Mouse (Mus musculus) kidney, postnatal 14 days (tissue): ENCODE results near the gene Cyp3a13.
"Not testable (repeated sequence)": the region's sequence is repeated elsewhere in the genome, so short reads cannot be mapped to it uniquely, and the experiment has no call there.

ENCODE experiments used
- DNase-seq: peaks from one replicate; pipeline ENCODE4 v3.0.0; 2022; ENCODE audit warnings: mixed read lengths

Cyp3a13 gene

DNA sequence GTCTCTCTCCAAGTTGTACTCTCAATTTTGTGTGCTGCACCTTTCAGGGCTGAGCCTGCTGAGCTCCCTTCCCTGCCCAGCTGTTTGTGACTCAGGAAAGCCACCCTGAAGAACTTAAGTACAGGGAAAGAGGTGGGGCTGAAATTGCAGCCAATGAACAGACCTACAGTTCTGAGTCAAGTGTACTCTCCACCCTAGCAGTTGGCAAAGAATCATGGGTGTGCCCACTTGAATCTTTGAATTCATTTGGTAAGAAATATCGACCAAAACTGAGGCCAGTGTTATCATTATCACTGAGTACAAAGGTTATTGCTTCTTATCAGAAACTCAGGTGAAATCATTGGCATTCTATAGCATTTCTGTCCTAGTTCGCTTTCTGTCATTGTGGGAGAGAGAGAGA, at the start of gene Cyp3a13:
Gene Cyp3a13 (minus strand): TSS at position 88 of the 400 bp plus-strand sequence.
- no peak for DNase-seq

DNA sequence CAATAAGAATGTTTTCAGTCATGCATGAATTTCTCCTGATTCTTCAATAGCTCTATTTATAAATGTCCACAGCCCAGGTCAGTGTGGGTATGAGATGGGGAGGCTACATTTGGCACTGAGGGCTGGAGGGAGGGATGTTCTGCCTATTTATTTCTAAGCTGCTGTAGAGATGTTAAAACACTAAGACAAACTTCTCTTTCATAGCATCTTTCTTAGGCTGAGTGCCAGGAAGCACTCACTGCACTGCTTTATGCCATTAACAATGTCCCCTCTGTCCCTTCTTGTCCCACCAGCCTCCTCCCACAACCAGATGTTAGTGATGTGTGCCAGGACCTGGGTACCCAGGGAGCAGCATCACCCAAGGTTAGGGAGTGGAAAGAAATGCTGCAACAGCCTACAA, 45.1 kb upstream of the Cyp3a13 start:
- no peak for DNase-seq

DNA sequence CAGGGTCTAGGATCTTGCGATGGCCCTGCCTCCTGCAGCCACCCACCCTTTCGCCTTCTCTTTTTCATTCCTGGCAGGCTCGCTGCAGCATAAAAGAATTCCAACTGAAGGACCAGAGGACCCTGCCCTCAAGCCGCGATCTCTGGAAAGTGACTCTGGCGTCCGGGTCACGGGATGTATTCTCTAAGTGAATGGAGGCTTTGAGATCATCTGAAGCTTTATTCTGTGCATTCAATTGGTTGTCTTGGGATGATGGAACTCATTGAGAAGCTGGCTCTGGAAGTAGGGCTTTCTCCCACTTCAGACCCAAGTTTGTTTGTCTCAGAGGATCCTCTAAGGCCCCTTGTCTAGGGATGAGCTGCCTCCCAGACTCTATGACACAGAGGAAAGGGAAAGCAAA, 41.5 kb upstream of the Cyp3a13 start, which contains the start of gene Gjc3:
Gene Gjc3 (minus strand): TSS at position 154 of the 400 bp plus-strand sequence.
- no peak for DNase-seq

DNA sequence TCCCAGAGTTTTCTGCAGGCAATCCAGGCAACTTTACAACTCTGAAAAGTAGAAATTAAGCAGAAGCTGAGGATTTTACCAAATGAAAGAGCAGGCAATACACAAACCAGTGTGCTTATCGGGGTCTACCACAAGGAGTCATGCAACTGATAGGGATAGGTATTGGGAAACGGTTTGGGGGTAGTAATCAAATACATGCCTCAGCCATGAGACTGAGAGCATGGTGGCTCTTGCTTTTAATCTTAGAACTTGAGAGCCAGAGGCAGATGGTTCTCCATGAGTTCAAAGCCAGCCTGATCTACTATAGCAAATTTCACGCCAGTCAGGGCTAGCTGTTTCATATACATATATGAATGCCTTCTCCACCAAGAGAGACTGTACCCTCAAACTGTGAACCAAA, 35.0 kb upstream of the Cyp3a13 start:
- no peak for DNase-seq

DNA sequence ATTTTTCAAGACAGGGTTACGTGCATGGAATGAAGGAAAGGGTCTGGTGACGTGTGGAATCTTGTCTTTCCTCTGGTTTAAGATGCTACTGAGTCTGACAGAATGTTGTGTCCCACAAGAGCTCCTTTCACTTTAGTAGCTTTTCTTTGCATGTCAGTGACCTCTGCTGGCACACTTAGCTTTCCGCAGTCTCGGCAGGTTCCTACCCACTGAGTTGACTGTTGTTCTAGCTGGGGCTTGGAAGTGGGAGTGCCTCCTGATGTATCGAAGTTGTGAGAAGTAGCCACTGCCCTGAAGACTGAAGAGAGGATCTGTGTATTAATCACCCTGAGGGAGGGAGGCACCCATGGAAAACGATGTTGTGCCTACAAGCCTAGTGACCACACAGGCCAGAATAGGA, 29.8 kb upstream of the Cyp3a13 start:
- peak; percentile 48 for DNase-seq

DNA sequence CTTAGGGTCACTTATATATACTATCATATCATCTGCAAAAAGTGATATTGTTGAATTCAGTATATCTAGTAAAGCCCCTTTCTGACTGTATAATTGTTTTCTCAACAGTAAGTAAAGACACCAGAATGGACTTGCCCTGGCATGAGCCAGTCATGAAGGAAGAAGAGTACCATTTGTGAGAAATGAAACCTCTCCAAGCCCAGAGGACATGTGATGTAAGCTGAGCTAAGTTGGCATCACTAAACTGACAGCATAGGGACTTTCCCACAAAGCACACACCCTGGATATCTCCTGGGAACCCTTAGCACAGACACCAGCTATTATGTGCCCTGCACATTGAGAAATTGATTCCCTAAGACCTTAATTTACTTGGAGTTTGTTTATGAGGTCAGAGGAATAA, 25.9 kb upstream of the Cyp3a13 start:
- DNase-seq, result no peak

DNA sequence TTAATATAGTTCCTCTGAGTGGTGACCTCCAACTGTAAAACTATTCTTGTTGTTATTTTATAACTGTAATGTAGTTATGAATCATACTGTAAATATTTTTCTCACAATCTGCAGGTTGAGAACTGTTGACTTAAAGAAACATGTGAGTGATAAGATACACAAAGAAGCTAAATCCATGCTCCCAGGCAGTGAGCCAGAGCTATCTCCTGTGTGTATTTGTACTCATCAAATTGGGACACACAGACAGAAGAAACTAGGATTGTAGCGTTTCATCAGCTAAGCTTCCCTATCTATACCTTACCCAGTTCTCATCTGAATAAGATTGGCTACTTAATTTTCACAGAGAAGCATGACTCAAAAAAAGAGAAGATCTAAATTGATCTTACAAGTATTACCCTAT, 21.7 kb upstream of the Cyp3a13 start:
- DNase-seq, result no peak

DNA sequence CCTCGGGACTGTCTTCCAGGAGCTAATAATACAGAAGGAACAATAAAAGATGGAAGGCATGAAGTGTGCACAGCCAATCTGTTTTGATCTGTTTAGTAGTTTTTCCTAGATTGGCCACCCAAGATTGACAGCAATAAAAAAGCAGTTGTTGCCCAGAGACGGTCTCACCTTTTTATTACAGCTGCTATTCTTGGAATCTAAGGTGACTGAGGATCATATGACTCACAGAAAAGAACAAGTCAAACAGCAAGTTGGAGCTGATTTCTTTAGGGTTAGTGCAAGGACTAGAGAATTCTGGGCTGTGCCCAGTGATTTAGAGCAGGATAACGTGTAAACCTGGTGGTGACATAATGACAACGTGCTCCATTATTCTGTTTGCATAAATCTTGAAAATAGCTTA, 19.5 kb upstream of the Cyp3a13 start:
- DNase-seq, result no peak

DNA sequence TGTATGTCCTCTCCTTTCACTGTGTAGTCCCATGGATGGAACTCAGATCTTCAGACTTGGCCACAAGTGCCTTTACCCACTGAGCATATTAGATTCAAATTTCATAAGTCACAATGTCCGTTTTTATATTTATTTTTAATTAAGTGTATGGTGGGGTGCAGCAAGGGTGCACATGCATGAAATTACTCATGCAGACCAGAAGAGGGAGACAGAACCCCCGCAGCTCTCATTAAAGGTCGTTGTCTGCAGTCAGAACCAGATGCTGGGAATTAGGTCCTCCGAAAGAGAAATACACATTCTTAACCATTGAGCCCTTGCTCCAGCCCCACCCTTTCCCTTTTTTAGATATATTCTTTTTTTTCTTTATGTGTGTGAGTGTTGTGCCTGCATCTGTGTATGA, 15.8 kb upstream of the Cyp3a13 start:
- no peak for DNase-seq

DNA sequence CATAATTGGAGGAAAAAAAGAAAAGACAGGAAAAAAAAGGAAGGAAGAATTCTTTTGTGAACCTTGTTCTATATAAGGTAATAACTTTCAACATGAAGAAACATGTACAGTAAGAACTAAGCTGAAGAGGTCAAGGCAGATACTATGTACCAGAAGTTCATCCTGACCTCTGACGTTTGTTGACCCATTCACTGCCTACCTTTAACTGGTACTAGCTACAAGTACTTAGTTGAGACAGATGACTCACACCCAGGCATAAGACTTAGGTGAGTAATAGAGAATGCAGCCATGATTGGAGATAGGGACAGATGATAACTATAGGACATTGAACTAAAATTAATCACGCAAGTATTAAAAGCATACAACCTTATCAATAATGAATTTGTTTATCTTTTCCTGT, 15.1 kb upstream of the Cyp3a13 start:
- no peak for DNase-seq

DNA sequence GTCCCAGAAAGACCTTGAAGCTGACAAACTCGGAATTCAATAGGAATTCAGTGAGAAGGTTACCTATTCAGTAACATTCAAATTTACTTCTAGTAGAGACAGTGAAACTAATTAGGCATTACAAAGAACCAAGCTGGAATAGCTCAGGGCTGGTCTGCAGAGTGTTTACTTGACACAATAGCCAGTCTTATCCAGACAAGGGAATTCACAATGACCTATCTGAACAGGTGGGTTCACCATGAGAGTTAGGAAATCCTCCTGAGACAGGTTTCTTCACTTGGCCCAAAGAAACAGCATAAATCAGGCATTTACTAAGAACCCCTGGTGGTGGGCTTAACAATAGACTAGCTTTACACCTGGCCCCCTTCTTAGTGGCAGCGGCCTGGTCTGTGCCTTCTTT, 12.5 kb upstream of the Cyp3a13 start:
- not testable (repeated sequence) for DNase-seq

DNA sequence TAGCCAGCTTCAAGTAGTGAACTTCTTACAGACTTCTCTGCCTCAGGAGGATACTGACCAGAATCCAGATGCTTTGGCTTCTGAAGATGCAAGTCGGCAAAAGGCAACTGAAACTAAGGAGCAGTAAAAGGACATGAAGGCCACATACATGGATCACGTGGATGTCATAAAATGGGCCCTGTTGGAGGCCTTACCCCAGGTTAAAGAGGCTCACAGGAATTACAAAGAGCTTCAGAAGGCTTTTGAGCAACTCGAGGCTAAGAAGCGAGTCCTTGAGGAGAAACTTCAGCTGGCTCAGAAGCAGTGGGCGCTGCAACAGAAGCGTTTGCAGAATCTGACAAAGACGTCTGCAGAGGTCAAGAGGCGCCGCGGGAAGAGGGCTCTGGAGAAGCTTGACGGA, 7.0 kb upstream of the Cyp3a13 start:
- no peak for DNase-seq

DNA sequence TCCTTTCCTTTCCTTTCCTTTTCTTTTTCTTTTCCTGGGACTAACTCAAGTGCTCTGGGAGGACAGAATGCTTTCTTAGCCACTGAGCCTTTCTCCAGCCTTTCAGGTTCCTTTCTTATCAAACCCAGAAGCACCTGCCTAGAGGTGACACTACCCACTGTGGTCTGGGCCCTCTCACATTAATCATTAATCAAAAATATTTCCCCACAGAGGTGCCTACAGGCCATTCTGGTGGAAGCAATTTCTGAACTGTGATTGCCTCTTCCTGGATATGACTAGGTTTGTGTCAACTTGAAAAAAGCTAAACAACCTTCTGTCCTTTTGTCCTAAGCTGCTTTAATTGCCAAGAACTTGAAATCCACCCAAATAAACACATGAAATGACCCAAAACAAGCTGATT, 752 bp upstream of the Cyp3a13 start:
- DNase-seq, result peak; percentile 11

DNA sequence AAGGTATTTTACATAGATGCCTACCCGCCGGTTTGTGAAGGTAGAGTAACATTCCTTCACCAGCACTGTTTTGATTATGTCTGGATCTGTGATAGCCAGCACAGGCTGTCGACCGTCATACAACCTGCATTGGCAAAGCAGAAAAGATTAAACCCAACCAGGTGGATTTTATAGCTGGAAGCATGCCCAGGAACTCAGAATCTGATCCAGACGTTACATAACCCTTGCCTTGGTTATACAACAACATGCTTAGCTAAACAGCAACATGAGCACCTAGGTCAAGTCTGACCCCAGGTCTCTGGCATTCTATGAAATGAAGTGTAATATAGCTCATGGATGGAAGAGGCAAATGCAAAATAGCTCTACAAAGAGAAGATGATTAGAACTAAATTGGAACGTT, 5.9 kb downstream of the Cyp3a13 start:
- peak; percentile 75 for DNase-seq

DNA sequence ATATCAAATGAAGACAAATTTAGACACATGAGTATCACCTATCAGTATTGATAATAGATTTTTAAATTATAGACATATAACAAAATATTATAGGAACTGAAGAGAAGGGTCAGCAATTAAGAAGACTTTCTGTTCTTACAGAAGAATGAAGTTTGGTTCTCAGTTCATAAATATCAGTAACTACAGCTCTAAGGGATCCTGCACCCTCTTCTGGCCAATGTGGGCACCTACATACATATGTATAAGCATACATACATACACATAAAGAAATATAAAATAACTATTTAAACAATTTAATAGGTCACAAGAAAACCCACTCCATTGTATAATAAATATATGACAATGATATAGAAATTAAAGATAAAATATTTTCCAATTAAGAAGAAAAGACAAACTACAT, 6.9 kb downstream of the Cyp3a13 start:
- DNase-seq, result no peak

DNA sequence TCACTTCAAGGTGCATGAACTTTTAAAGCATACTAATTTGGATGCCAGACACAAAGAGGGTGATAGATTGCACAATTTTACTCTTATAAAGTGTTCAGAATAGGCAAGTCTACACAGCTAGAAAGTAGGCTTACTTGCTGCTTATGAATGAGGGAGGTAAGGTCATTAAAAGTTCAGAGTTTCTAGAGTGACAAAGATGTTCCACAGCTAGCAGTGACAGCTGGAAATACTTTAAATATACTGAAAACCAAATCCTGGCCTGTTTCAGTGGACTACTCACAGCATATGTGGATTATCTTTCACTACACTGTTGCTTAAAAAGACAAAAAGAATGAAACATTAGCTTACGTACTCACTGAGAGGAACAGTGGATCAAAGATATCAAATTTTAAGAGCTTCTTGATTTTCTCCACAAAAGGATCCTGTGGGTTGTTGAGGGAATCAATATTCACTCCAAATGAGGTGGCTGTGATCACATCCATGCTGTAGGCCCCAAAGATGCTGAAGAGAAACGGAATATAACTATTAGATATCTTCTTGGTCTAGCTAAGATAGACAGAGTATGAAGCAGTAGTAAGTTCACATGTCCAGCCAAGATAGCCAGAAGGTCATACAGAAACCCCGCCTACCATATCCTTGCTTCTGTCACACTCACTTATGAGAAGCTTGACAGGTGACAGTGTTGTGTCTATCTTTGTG, 11.7 kb downstream of the Cyp3a13 start:
- no peak for DNase-seq

DNA sequence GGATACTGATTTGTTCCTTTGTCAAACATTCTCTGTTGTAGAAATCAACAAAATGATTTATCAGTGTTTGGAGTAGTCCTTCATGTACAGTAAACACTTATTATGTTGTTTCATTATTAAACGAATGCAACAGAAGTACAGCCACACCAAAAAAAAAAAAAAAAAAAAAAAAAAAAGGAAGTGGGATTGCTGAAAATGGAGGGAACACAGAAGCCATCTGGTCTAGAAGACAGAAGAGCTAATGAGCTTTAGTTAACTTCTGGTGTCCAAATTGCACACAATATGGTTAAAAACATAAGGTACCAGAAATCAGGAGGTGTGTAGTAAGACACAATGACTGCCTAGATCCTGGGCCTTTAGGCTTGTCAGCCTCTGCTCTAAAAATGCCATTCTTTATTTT, 23.6 kb downstream of the Cyp3a13 start:
- DNase-seq, result no peak

DNA sequence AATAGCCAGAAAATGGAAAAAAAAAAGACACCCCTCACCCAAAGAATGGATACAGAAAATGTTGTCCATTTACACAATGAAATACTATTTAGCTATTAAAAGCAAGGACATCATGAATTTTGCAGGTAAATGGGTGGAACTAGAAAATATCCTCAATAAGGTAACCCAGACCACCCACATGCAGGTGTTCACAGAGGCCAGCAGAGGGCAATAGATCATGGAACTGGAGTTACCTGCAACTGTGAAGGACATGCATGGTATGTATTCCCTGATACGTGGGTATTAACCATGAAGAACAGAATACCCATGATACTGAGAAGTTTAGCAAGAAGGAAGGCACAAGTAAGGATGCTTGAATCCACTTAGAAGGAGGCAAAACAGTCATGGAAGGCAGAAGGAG, 28.5 kb downstream of the Cyp3a13 start:
- no peak for DNase-seq

DNA sequence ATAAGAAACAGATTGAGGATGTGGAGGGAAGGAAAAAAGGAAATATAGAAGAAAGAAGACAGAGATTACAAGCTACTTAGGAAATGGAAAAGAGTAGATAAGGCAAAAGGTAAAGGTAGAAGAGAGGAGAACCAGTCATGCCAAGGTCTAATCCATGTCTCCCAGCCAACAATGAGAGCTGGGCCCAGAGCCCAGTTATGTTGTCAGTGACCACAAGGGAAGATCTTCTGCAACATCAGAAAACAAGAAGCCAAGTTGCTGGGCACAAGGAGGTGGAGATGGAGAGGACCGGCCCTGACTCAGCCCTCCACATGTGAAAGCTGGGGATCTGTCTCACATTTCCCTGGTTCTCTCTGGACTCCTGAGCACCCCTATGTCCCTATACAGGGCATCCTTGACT, 33.8 kb downstream of the Cyp3a13 start:
- no peak for DNase-seq

DNA sequence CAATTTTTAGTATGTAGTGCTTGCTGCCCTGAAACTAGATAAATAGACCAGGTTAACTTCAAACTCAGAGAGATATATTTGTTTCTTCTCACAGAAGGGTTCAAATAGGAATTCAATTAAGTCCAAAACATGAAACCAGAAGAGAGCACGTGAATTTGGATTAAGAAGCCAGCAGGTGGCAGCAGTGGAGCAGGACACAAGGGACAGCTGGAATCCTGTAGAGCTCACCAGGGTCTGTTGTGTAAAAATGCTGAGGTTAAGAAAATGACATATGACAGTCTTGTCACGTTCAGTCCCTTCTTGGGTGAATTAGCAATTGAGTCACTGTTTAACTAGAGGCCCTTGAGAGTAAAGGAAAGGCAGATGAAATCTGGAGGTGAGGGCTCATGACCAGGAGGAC, 35.5 kb downstream of the Cyp3a13 start:
- DNase-seq, result peak; percentile 77

DNA sequence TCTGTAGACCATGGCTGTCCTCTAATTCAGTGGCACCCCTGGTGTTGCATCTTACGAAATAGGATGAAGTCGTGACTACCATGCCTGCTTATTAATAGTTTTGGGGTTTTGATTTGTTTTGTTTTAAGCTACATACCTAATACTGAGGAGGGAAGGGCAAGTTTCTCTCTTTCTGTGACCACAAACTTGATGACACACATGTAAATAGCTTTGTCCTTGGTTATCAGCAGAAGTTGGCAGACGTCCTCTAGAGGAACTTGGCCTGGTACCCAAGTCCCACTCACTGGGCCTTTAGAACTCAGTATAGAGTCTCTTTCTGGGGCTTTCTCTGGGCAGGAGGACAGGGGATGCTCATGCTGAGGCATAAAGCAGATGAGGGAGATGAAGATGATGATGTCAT, 38.1 kb downstream of the Cyp3a13 start:
- no peak for DNase-seq

DNA sequence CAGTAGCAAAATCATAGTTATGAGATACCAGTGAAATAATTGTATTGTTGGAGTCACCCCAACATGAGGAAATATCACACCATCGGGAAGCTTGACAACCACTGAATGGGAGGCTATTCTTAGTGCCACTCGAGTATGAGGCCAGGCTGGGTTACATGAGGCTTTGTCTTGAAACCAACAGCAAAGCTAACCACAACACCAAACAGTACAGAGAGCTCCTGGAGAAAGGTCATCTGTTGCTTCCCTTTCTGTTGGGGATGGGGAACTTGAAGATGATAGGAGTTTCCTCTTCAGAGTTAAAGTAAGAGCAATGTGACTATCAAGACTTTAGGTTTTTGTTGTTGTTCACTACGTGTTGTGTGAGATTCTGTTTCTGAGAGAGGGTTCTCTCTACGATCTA, 38.5 kb downstream of the Cyp3a13 start:
- DNase-seq, result no peak

DNA sequence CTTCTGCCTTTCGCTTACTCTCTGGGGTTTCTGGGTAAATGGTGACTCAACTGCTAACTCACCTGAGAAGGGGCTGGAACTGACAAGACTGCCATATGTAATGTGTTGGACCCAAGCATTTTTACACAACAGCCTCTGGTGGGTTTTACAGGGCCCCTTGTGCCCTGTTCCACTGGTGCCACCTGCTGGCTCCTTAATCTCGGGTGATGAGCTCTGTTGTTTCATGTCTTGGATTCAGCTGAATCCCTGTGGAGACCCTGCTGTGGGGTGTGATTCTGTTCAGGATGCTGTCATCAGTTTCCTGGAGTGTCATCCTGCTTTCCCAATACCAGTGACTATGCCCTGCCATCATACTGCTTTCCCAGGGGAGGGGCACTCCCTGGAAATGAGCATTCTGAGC, 43.6 kb downstream of the Cyp3a13 start:
- peak; percentile 44 for DNase-seq

DNA sequence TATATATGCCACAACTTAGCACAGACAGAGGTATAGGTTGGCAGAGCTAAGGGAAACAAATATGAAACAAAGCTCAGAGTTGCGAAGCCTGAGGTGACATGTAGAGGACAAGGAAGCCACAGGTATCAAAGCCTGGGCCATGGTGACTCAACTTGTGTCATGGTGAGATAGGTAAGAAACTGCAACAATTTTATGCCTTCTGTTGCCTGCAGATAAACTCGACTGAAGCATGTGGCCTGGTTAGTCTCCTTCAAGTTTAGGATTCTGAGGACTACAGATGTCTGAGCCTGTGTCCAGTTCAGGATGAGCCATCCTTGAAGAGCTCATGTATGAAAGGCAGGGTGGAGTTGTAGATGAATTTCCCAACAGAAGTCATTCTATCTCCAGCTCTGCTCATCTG, 46.4 kb downstream of the Cyp3a13 start:
- no peak for DNase-seq

DNA sequence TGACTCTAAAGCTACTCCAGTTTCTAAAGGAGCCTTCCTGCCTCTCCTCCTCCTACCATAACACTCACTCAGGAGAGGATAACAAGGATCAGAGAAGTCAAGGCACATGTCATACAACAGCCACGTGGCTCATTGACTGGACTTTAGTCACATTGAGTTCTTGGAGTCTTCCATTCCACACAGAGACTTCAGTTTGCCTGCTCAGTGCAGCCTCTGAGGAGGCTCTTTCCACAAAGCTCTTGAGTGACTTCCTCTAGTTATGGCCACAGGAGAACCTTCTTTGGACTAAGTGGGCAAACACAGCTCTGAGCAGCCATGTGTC, 49.1 kb downstream of the Cyp3a13 start:
- DNase-seq, result not testable (repeated sequence)
